In genomic region chr15:24348975-24349560, GRCm38 (mm10) we compare ENCODE assay signal across 11 mouse cellular contexts.
"Had no signal": no experiment of that assay in that cellular context is flagged by ENCODE, and none has a peak within 500 bp of the region (broad histone marks: within the 10 kb centered on the region; RNA-seq: fewer than 3 reads in every experiment).

No protein-coding gene starts in this region.

- H3K9ac ChIP-seq: liver, embryonic 15.5 days had no signal

- H3K4me2 ChIP-seq: liver, embryonic 11.5 days; liver, embryonic 15.5 days had no signal

- H3K27ac ChIP-seq: limb, embryonic 10.5 days; liver, embryonic 15.5 days had no signal

- H3K4me3 ChIP-seq: limb, embryonic 10.5 days; liver, embryonic 15.5 days had no signal

- H3K4me1 ChIP-seq: limb, embryonic 10.5 days; liver, embryonic 15.5 days had no signal

- DNase-seq: kidney, adult 18-20 months; kidney, postnatal 14 days; lung, adult 2 months; lung, postnatal 36 days; right cerebral cortex, adult 18-20 months; right cerebral cortex, postnatal 25 days; thymus, postnatal 36 days had no signal

- ATAC-seq: lung, postnatal 0 days had no signal

- H3K27me3 ChIP-seq: liver, embryonic 15.5 days had no signal

- H3K36me3 ChIP-seq: limb, embryonic 10.5 days; liver, embryonic 15.5 days had no signal

- H3K9me3 ChIP-seq: limb, embryonic 10.5 days; liver, embryonic 15.5 days had no signal
